Mouse (Mus musculus): ENCODE data around the gene Nrm. TPM values are rescaled to one million over a fixed set of nuclear protein-coding genes. Genes with fewer than 3 reads are reported as not detected.
A peak's percentile ranks its signal among the peaks of the same experiment; 100 is the strongest.

The Nrm gene
- polyA plus RNA-seq, 1 experiment from 2014 or later, result 55.5 TPM

DNA sequence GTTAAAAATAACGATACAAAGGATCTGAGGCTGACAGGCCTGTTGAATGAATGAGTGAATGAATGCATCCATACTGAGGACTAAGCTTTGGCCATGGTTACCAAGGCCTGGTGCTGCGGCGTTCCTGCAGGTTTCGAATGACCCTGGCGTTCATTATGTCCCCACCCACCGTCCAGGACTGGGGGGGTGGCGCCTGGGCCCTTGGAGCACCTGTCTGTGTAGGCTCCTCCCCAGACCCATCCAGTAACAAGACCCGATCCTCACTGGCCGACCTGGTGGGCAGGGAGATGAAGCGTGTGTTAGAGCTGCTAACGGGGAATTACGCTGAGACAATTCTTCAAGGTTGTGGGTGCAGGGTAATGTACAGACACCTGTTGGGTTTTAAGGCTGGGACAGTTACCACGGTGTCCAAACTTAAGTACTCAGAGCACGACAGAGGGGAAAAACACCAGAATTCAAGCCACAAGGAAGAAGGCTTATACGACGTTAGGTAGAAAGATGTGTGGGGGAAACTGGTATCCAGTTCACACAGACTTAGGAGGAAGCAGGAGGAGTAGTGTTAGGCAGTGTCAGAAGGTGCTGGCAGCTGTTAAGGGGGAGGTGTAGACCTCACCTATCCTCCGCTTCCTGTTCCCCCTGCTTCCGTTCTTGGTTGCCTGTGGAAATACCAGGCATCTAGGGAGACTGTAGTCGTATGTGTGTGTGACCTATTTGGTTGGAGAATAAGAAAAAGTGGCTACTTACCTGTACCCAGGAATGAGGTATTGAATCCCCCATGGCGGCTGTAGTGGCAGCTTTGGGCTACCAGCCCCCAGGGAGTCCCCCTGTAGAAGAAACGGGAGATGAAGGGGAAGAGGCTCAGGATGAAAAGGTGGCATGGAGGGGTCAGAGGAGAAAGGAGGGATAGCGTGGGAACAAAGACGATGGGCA, 36.8 kb downstream of the Nrm start:
- ATAC-seq (ENCODE audit: insufficient number of reproducible peaks, low FRiP score, low TSS enrichment, low read depth), result 0 out of 2 replicates have a peak, but pooled peaks have one; percentile 21
- Histone ChIP-seq H3K9ac (0 out of 2 replicates have a peak overlapping the region, but pooled peaks have one; percentile 26), H3K4me1 (peaks cover 18% of the 10 kb centered on the region), H3K4me3 (peak overlapping the region; percentile 84), H3K9me3 (no peaks in the 10 kb centered on the region), H3K27me3 (no peaks in the 10 kb centered on the region), H3K4me2 (peak overlapping the region; percentile 98), H3K27ac (peak overlapping the region; percentile 43; the same call in 1 of the 2 replicates), H3K36me3 (peaks cover 54% of the 10 kb centered on the region)
- 37% methylated on average over 23 of the region's 23 CpGs for WGBS

GRCm38 (mm10) chr17:35900636-35901035, 39.5 kb downstream of the Nrm start:
- Histone ChIP-seq H3K4me2 (no peak overlapping the region), H3K27me3 (no peaks in the 10 kb centered on the region), H3K4me1 (peaks cover 18% of the 10 kb centered on the region), H3K9me3 (no peaks in the 10 kb centered on the region), H3K27ac (no peak overlapping the region), H3K9ac (no peak overlapping the region), H3K36me3 (peaks cover 57% of the 10 kb centered on the region), H3K4me3 (no peak overlapping the region)
- WGBS, result 89% methylated on average over 3 of the region's 3 CpGs
- no peak for ATAC-seq (ENCODE audit: insufficient number of reproducible peaks, low FRiP score, low TSS enrichment, low read depth)

DNA sequence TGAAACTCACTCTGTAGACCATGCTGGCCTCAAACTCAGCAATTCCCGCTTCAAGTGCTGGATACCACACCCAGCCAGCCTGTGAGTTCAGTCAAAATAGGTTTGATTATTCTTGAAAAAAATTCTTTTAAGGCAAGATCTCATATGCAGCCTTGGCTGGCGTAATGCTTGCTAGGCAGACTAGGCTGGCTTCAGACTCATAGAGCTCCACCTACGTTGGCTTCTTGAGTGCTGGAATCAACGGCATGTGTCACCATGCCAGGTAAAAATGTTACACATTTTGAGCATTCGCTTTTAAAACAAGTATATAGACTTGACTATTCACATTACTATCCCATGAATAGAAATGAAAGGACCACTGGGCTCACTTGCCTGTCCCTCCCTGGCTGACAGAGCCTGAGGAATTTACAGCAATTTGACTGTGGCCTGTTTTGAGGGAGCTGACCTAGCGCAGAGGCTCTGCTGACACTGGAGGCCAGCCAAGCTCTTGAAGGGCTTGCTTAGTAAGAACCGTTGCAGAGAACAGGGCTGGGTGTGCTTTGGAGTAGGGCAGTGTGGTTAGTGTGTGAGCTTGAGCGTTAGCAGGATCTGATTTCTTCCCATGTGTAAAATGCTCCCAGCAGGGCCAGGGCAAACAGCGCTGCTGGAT, 42.3 kb downstream of the Nrm start:
- WGBS, result 81% methylated on average over 9 of the region's 9 CpGs
- Histone ChIP-seq H3K9ac (no peak overlapping the region), H3K27ac (peak overlapping the region; percentile 54; the same call in 1 of the 2 replicates), H3K4me2 (no peak overlapping the region), H3K4me3 (no peak overlapping the region), H3K9me3 (no peaks in the 10 kb centered on the region), H3K36me3 (peaks cover 79% of the 10 kb centered on the region), H3K4me1 (peaks cover 11% of the 10 kb centered on the region), H3K27me3 (no peaks in the 10 kb centered on the region)
- ATAC-seq (ENCODE audit: insufficient number of reproducible peaks, low FRiP score, low TSS enrichment, low read depth), result no peak

DNA sequence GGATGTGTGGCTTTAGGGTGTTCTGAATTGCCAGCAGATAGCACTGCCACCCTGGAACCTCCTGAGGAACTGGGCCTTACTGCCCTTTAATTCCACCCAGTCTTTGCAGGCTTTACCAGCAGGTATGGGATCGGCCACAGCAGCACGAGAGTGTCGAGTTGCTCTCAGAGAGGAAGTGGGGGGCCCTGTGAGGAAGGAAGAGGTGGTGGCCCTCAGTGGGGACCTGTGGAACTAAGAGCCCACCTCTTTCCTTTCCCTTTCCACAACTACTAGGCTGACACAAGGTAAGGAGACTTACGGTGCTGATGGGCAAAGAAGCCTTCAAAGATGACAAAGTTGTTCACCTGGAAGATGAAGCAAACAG, 42.9 kb downstream of the Nrm start:
- no peaks in the 10 kb centered on the region for H3K27me3 ChIP-seq
- no peaks in the 10 kb centered on the region for H3K9me3 ChIP-seq
- H3K36me3 ChIP-seq, result peaks cover 80% of the 10 kb centered on the region
- H3K9ac ChIP-seq, result no peak overlapping the region
- no peak for ATAC-seq (ENCODE audit: insufficient number of reproducible peaks, low FRiP score, low TSS enrichment, low read depth)
- no peak overlapping the region for H3K4me2 ChIP-seq
- H3K4me1 ChIP-seq, result peaks cover 17% of the 10 kb centered on the region
- 82% methylated on average over 4 of the region's 4 CpGs for WGBS
- H3K27ac ChIP-seq, result peak overlapping the region; percentile 54
- no peak overlapping the region for H3K4me3 ChIP-seq

- WGBS, result 91% methylated on average over 1 of the region's 1 CpGs
- Histone ChIP-seq H3K4me2 (no peak overlapping the region), H3K36me3 (peaks cover 65% of the 10 kb centered on the region), H3K9me3 (no peaks in the 10 kb centered on the region), H3K4me3 (no peak overlapping the region), H3K27ac (no peak overlapping the region), H3K27me3 (no peaks in the 10 kb centered on the region), H3K4me1 (peaks cover 27% of the 10 kb centered on the region), H3K9ac (no peak overlapping the region)
- no peak for ATAC-seq (ENCODE audit: insufficient number of reproducible peaks, low FRiP score, low TSS enrichment, low read depth)
Measured at GRCm38 (mm10) chr17:35905587-35905986, 44.5 kb downstream of the Nrm start.

GRCm38 (mm10) chr17:35907609-35908008, 46.5 kb downstream of the Nrm start:
- Histone ChIP-seq H3K9ac (no peak overlapping the region), H3K9me3 (no peaks in the 10 kb centered on the region), H3K4me2 (no peak overlapping the region), H3K27ac (no peak overlapping the region), H3K4me3 (no peak overlapping the region), H3K36me3 (peaks cover 60% of the 10 kb centered on the region), H3K27me3 (no peaks in the 10 kb centered on the region), H3K4me1 (peaks cover 27% of the 10 kb centered on the region)
- WGBS, result 80% methylated on average over 2 of the region's 2 CpGs
- ATAC-seq (ENCODE audit: insufficient number of reproducible peaks, low FRiP score, low TSS enrichment, low read depth), result no peak

GRCm38 (mm10) chr17:35909186-35909918, 48.2 kb downstream of the Nrm start:
- 19% methylated on average over 20 of the region's 20 CpGs for WGBS
- no peaks in the 10 kb centered on the region for H3K27me3 ChIP-seq
- no peaks in the 10 kb centered on the region for H3K9me3 ChIP-seq
- H3K27ac ChIP-seq, result peak overlapping the region; percentile 71
- peaks cover 64% of the 10 kb centered on the region for H3K36me3 ChIP-seq
- peak overlapping the region; percentile 76 for H3K9ac ChIP-seq
- peaks cover 24% of the 10 kb centered on the region for H3K4me1 ChIP-seq
- peak overlapping the region; percentile 69 for H3K4me3 ChIP-seq
- H3K4me2 ChIP-seq, result peak overlapping the region; percentile 81
- peak; percentile 26; the same call in 1 of the 2 replicates for ATAC-seq (ENCODE audit: insufficient number of reproducible peaks, low FRiP score, low TSS enrichment, low read depth)

DNA sequence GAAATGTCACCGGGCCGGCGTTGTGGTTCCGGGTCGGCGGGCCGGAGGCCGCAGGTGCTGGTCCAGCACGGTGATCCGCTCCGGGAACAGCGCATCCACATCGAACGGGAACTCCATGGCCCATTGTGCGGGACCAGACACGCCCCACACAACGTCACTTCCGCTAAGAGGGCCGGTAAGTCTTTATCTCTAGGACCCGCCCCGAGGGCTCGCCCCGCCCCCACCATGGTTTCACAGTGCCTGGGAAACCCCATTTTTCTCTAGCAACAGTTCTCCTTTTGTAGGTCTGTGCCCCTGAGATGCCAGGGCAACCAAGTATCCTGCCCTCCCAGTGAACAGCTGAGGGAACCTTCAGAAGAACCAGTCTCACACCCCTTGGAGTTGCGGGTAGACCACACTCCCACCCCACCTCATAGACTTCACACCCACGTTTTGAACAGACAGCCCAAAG, 48.8 kb downstream of the Nrm start, which contains the start of gene Atat1:
TSS of gene Atat1 (minus strand) at position 157 of the 451 bp plus-strand sequence.
- WGBS, result 3% methylated on average over 25 of the region's 25 CpGs
- no peaks in the 10 kb centered on the region for H3K27me3 ChIP-seq
- peak within 1 kb of the TSS; percentile 76 for H3K9ac ChIP-seq
- H3K4me3 ChIP-seq, result peak within 1 kb of the TSS; percentile 69
- no peaks in the 10 kb centered on the region for H3K9me3 ChIP-seq
- peaks cover 25% of the 10 kb centered on the region for H3K4me1 ChIP-seq
- peak within 1 kb of the TSS; percentile 71 for H3K27ac ChIP-seq
- peak; percentile 87 for ATAC-seq (ENCODE audit: insufficient number of reproducible peaks, low FRiP score, low TSS enrichment, low read depth)
- H3K4me2 ChIP-seq, result peak within 1 kb of the TSS; percentile 81
- H3K36me3 ChIP-seq, result peaks cover 59% of the 10 kb centered on the region

DNA sequence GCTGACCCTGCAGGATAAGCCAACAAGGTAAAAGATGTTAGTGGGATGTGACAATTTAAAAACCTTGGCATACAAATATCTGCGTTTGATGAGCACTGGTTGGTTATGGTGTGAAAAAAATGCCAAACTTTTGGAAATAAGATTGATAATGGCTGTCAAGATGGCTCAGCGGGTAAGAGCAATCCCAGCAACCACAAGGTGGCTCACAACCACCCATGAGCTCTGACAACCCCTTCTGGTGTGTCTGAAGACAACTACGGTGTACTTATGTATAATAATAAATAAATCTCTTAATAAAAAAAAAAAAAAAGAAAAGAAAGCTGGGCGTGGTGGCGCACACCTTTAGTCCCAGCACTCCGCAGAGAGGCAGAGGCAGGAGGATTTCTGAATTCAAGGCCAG, 53.9 kb downstream of the Nrm start:
- WGBS, result 81% methylated on average over 6 of the region's 6 CpGs
- Histone ChIP-seq H3K4me3 (peak overlapping the region; percentile 71), H3K9ac (no peak overlapping the region), H3K4me2 (peak overlapping the region; percentile 69), H3K36me3 (peaks cover 28% of the 10 kb centered on the region), H3K4me1 (peaks cover 18% of the 10 kb centered on the region), H3K27me3 (no peaks in the 10 kb centered on the region), H3K27ac (no peak overlapping the region), H3K9me3 (no peaks in the 10 kb centered on the region)
- no peak for ATAC-seq (ENCODE audit: insufficient number of reproducible peaks, low FRiP score, low TSS enrichment, low read depth)

All from limb, embryonic 15.5 days (tissue).